Mouse (Mus musculus) liver, adult 2 months (tissue): ENCODE data around the gene Bmi1. TPM values are rescaled to one million over a fixed set of nuclear protein-coding genes. Genes with fewer than 3 reads are reported as not detected.

Experiments used
- DNase-seq: peaks from one replicate; pipeline ENCODE4 v3.0.0-alpha.2; 2011; ENCODE audit warnings: low read depth, low spot score; ENCODE audit errors: extremely low read depth
- H3K27ac ChIP-seq: fragments of 200-500 bp; replicated peaks from 2 replicates; pipeline ENCODE4 v1.5.1; 2012; ENCODE audit warnings: low read depth, mild to moderate bottlenecking, control low read depth, inconsistent platforms, low read length; ENCODE audit not compliant: insufficient read depth
- H3K27me3 ChIP-seq: fragments of 200-500 bp; 2 replicates; pipeline ENCODE4 v1.6.1; 2012; ENCODE audit warnings: mild to moderate bottlenecking, moderate library complexity, low read length, inconsistent platforms; ENCODE audit not compliant: control insufficient read depth, insufficient read depth
- H3K36me3 ChIP-seq: fragments of 200-500 bp; 2 replicates; pipeline ENCODE4 v1.6.1; 2012; ENCODE audit warnings: low read length, inconsistent platforms; ENCODE audit not compliant: control insufficient read depth, insufficient read depth
- H3K4me1 ChIP-seq: fragments of 200-500 bp; 2 replicates; pipeline ENCODE4 v1.6.1; 2011; ENCODE audit warnings: low read length; ENCODE audit not compliant: control insufficient read depth, insufficient read depth
- H3K4me3 ChIP-seq: fragments of 200-500 bp; 2 replicates; pipeline ENCODE4 v1.5.1; 2011; ENCODE audit warnings: low read depth, mild to moderate bottlenecking, control low read depth, low read length, moderate library complexity; ENCODE audit not compliant: insufficient read depth
- H3K79me2 ChIP-seq: fragments of 200-500 bp; 2 replicates; pipeline ENCODE4 v1.6.1; 2012; ENCODE audit warnings: inconsistent platforms, mild to moderate bottlenecking, low read length, moderate library complexity; ENCODE audit not compliant: control insufficient read depth, insufficient read depth
- H3K9ac ChIP-seq: fragments of 200-500 bp; 2 replicates; pipeline ENCODE4 v1.6.1; 2012; ENCODE audit warnings: low read depth, mild to moderate bottlenecking, control low read depth, inconsistent platforms, low read length
- CTCF ChIP-seq: fragments of 200-500 bp; IDR thresholded peaks from 2 replicates; pipeline ENCODE4 v1.5.1; 2011; ENCODE audit warnings: low read depth, low read length, control low read depth
- POLR2A ChIP-seq: fragments of 200-500 bp; IDR thresholded peaks from 2 replicates; pipeline ENCODE4 v1.6.1; 2011; ENCODE audit warnings: low read length, control low read depth; ENCODE audit not compliant: insufficient read depth; ENCODE audit errors: extremely low read depth
- WGBS: fragments of 180-500 bp; shearing (Covaris S2); methylation state at CpG from one replicate; pipeline ENCODE4 v1.1.7; 2018; 5-methylcytosine and 5-hydroxymethylcytosine counted together
- polyA plus RNA-seq: library from polyadenylated mRNA; depleted of rRNA; stranded (reverse); fragments of >200 nt; gene quantifications from 2 replicates; pipeline ENCODE4 v1.2.3, GENCODE M21; 2012
- total RNA-seq: library from RNA; depleted of rRNA; stranded (reverse); fragments of >200 nt; gene quantifications from 2 replicates; pipeline ENCODE4 v1.2.3, GENCODE M21; 2014

Bmi1 gene
- total and polyA plus RNA-seq, 2 experiments = 8.1 to 19.9 TPM

- Histone ChIP-seq H3K9ac (no peak overlapping the region), H3K27me3 (peaks cover 28% of the 10 kb centered on the region), H3K36me3 (peaks cover 6% of the 10 kb centered on the region), H3K27ac (no peak overlapping the region), H3K4me1 (peaks cover 5% of the 10 kb centered on the region; the same call in 1 of the 2 replicates), H3K4me3 (peak overlapping the region; percentile 68; the same call in 1 of the 2 replicates), H3K79me2 (no peaks in the 10 kb centered on the region)
- no peak for DNase-seq
- WGBS = 4% methylated on average over 45 of the region's 45 CpGs
- TF ChIP-seq POLR2A (no peak), CTCF (no peak)
Observed at GRCm38 (mm10) chr2:18688708-18689063, 11.9 kb downstream of the Bmi1 start.

- no peak overlapping the region for H3K27ac ChIP-seq
- 0 out of 2 replicates have a peak overlapping the region, but pooled peaks have one; percentile 18 for H3K9ac ChIP-seq
- TF ChIP-seq CTCF = no peak
- TF ChIP-seq POLR2A = 0 out of 2 replicates have a peak, but pooled peaks have one; percentile 3
- 2% methylated on average over 51 of the region's 51 CpGs for WGBS
- DNase-seq = no peak
- H3K4me3 ChIP-seq = peak overlapping the region; percentile 68
- peaks cover 5% of the 10 kb centered on the region; the same call in 1 of the 2 replicates for H3K4me1 ChIP-seq
- peaks cover 28% of the 10 kb centered on the region for H3K27me3 ChIP-seq
- H3K36me3 ChIP-seq = peaks cover under 1% of the 10 kb centered on the region
- H3K79me2 ChIP-seq = no peaks in the 10 kb centered on the region
Observed at GRCm38 (mm10) chr2:18689064-18689921, 12.5 kb downstream of the Bmi1 start.

GRCm38 (mm10) chr2:18690055-18690691, 13.4 kb downstream of the Bmi1 start:
- H3K4me3 ChIP-seq = peak overlapping the region; percentile 68; the same call in 1 of the 2 replicates
- WGBS = 1% methylated on average over 57 of the region's 58 CpGs
- no peak for DNase-seq
- peaks cover 5% of the 10 kb centered on the region; the same call in 1 of the 2 replicates for H3K4me1 ChIP-seq
- H3K36me3 ChIP-seq = no peaks in the 10 kb centered on the region
- 0 out of 2 replicates have a peak overlapping the region, but pooled peaks have one; percentile 33 for H3K9ac ChIP-seq
- TF ChIP-seq POLR2A (no peak), CTCF (no peak)
- H3K27me3 ChIP-seq = peaks cover 28% of the 10 kb centered on the region
- no peak overlapping the region for H3K27ac ChIP-seq
- H3K79me2 ChIP-seq = no peaks in the 10 kb centered on the region

GRCm38 (mm10) chr2:18690756-18691155, 13.9 kb downstream of the Bmi1 start:
- Histone ChIP-seq H3K4me1 (peaks cover 5% of the 10 kb centered on the region; the same call in 1 of the 2 replicates), H3K9ac (no peak overlapping the region), H3K79me2 (no peaks in the 10 kb centered on the region), H3K4me3 (no peak overlapping the region), H3K27me3 (peaks cover 32% of the 10 kb centered on the region), H3K36me3 (no peaks in the 10 kb centered on the region), H3K27ac (no peak overlapping the region)
- DNase-seq = no peak
- TF ChIP-seq POLR2A = no peak
- TF ChIP-seq CTCF = no peak
- 9% methylated on average over 9 of the region's 9 CpGs for WGBS

GRCm38 (mm10) chr2:18692031-18692430, 15.2 kb downstream of the Bmi1 start:
- Histone ChIP-seq H3K27me3 (peaks cover 31% of the 10 kb centered on the region), H3K36me3 (no peaks in the 10 kb centered on the region), H3K4me1 (peaks cover 5% of the 10 kb centered on the region; the same call in 1 of the 2 replicates), H3K9ac (no peak overlapping the region), H3K79me2 (no peaks in the 10 kb centered on the region), H3K4me3 (no peak overlapping the region), H3K27ac (no peak overlapping the region)
- no peak for DNase-seq
- TF ChIP-seq CTCF (no peak), POLR2A (no peak)
